Mouse (Mus musculus): ENCODE results near the gene Fetub.

DNA sequence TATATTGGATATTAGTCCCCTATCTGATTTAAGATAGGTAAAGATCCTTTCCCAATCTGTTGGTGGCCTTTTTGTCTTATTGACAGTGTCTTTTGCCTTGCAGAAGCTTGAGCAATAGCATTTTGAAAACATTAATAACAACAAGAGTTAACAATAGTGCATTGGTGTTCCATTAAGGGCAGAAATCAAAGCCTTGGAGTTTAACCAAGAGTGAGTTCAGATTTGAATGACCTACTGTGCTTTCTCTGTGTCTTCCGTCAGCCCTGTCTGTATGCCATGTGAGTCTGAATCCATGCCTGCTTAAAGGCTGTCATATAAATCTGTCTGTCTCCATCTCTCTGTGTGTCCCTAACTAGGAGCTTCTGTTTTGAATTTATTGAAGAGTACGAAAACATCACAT is 29.2 kb downstream of the Fetub start:
- no peak for TF ChIP-seq POLR2A (IDR thresholded peaks at IDR 0.05; ENCODE audit: insufficient read depth, low read depth, low read length)
- TF ChIP-seq CTCF (IDR thresholded peaks at IDR 0.05; ENCODE audit: insufficient read depth, low read depth, low read length), result no peak
